Mouse (Mus musculus): ENCODE measurements around the gene Klf12. TPM values are rescaled to one million over a fixed set of nuclear protein-coding genes. Genes with fewer than 3 reads are reported as not detected.

Gene Klf12
- polyA plus RNA-seq, 2 experiments = 2.8 to 3.2 TPM

GRCm38 (mm10) chr14:100211036-100211825, 73.2 kb downstream of the Klf12 start:
- no peaks in the 10 kb centered on the region for H3K36me3 ChIP-seq (replicated peaks; ENCODE audit: control insufficient read depth, insufficient read depth, low read depth)
- no peak for TF ChIP-seq EP300 (IDR thresholded peaks at IDR 0.05; ENCODE audit: low read depth)
- TF ChIP-seq CTCF (IDR thresholded peaks at IDR 0.05; ENCODE audit: low read depth) = no peak
- H3K9ac ChIP-seq (replicated peaks) = no peak overlapping the region
- H3K4me2 ChIP-seq (ENCODE audit: low read depth) = no peak overlapping the region
- no peak overlapping the region for H3K4me3 ChIP-seq (ENCODE audit: insufficient read depth in 1 of 2, low read depth in 2 of 2, low read length in 2 of 2)
- H3K4me1 ChIP-seq (replicated peaks; ENCODE audit: control insufficient read depth in 2 of 2, insufficient read depth in 2 of 2, low read length in 1 of 2) = 0 out of 4 replicates have a peak, but pooled peaks cover 0 to 2% of the 10 kb centered on the region in 2 experiments
- no peak overlapping the region for H3K27ac ChIP-seq
- H3K9me3 ChIP-seq (ENCODE audit: control insufficient read depth, low read length) = no peaks in the 10 kb centered on the region
- ATAC-seq (ENCODE audit: insufficient read depth) (no peak), DNase-seq (ENCODE audit: low read depth in 3 of 3, low spot score in 3 of 3) (no peak)
- no peaks in the 10 kb centered on the region for H3K27me3 ChIP-seq (ENCODE audit: control insufficient read depth, insufficient read depth, low read length)
- WGBS (ENCODE audit: insufficient replicate concordance) = 38% methylated on average over 11 of the region's 11 CpGs

GRCm38 (mm10) chr14:100209814-100210419, 74.6 kb downstream of the Klf12 start:
- WGBS (ENCODE audit: insufficient replicate concordance) = 44% methylated on average over 12 of the region's 12 CpGs
- Histone ChIP-seq H3K36me3 (replicated peaks; ENCODE audit: control insufficient read depth, insufficient read depth, low read depth) (no peaks in the 10 kb centered on the region), H3K9me3 (ENCODE audit: control insufficient read depth, low read length) (no peaks in the 10 kb centered on the region), H3K4me2 (ENCODE audit: low read depth) (no peak overlapping the region), H3K4me1 (replicated peaks; ENCODE audit: control insufficient read depth in 2 of 2, insufficient read depth in 2 of 2, low read length in 1 of 2) (no peaks in the 10 kb centered on the region), H3K27ac (no peak overlapping the region), H3K27me3 (ENCODE audit: control insufficient read depth, insufficient read depth, low read length) (no peaks in the 10 kb centered on the region), H3K4me3 (ENCODE audit: insufficient read depth in 1 of 2, low read depth in 2 of 2, low read length in 2 of 2) (no peak overlapping the region), H3K9ac (replicated peaks) (no peak overlapping the region)
- no peak for ATAC-seq (ENCODE audit: insufficient read depth)
- no peak for DNase-seq (ENCODE audit: low read depth in 3 of 3, low spot score in 3 of 3)
- TF ChIP-seq EP300 (IDR thresholded peaks at IDR 0.05; ENCODE audit: low read depth) (no peak), CTCF (IDR thresholded peaks at IDR 0.05; ENCODE audit: low read depth) (no peak)

GRCm38 (mm10) chr14:100207081-100207480, 77.4 kb downstream of the Klf12 start:
- Histone ChIP-seq H3K4me1 (replicated peaks; ENCODE audit: control insufficient read depth in 2 of 2, insufficient read depth in 2 of 2, low read length in 1 of 2) (no peaks in the 10 kb centered on the region), H3K27me3 (ENCODE audit: control insufficient read depth, insufficient read depth, low read length) (no peaks in the 10 kb centered on the region), H3K36me3 (replicated peaks; ENCODE audit: control insufficient read depth, insufficient read depth, low read depth) (no peaks in the 10 kb centered on the region), H3K4me2 (ENCODE audit: low read depth) (no peak overlapping the region), H3K9ac (replicated peaks) (no peak overlapping the region), H3K27ac (no peak overlapping the region), H3K4me3 (ENCODE audit: insufficient read depth in 1 of 2, low read depth in 2 of 2, low read length in 2 of 2) (no peak overlapping the region), H3K9me3 (ENCODE audit: control insufficient read depth, low read length) (no peaks in the 10 kb centered on the region)
- DNase-seq (ENCODE audit: low read depth in 3 of 3, low spot score in 3 of 3) (no peak), ATAC-seq (ENCODE audit: insufficient read depth) (no peak)
- TF ChIP-seq CTCF (IDR thresholded peaks at IDR 0.05; ENCODE audit: low read depth) (no peak), EP300 (IDR thresholded peaks at IDR 0.05; ENCODE audit: low read depth) (no peak)
- 69% methylated on average over 3 of the region's 3 CpGs for WGBS (ENCODE audit: insufficient replicate concordance)

GRCm38 (mm10) chr14:100206207-100206606, 78.3 kb downstream of the Klf12 start:
- Histone ChIP-seq H3K9ac (replicated peaks) (no peak overlapping the region), H3K27ac (no peak overlapping the region), H3K27me3 (ENCODE audit: control insufficient read depth, insufficient read depth, low read length) (no peaks in the 10 kb centered on the region), H3K4me2 (ENCODE audit: low read depth) (no peak overlapping the region), H3K4me3 (ENCODE audit: insufficient read depth in 1 of 2, low read depth in 2 of 2, low read length in 2 of 2) (no peak overlapping the region), H3K4me1 (replicated peaks; ENCODE audit: control insufficient read depth in 2 of 2, insufficient read depth in 2 of 2, low read length in 1 of 2) (no peaks in the 10 kb centered on the region), H3K36me3 (replicated peaks; ENCODE audit: control insufficient read depth, insufficient read depth, low read depth) (no peaks in the 10 kb centered on the region), H3K9me3 (ENCODE audit: control insufficient read depth, low read length) (no peaks in the 10 kb centered on the region)
- ATAC-seq (ENCODE audit: insufficient read depth) (no peak), DNase-seq (ENCODE audit: low read depth in 3 of 3, low spot score in 3 of 3) (no peak)
- TF ChIP-seq CTCF (IDR thresholded peaks at IDR 0.05; ENCODE audit: low read depth) = no peak
- no peak for TF ChIP-seq EP300 (IDR thresholded peaks at IDR 0.05; ENCODE audit: low read depth)
- 62% methylated on average over 3 of the region's 3 CpGs for WGBS (ENCODE audit: insufficient replicate concordance)

- no peak for ATAC-seq (ENCODE audit: insufficient read depth)
- no peak overlapping the region for H3K9ac ChIP-seq (replicated peaks)
Observed at GRCm38 (mm10) chr14:100200058-100200688, 84.3 kb downstream of the Klf12 start.

More at GRCm38 (mm10) chr14:100200058-100200688, 84.3 kb downstream of the Klf12 start:
- H3K4me2 ChIP-seq (ENCODE audit: low read depth) = 0 out of 2 replicates have a peak overlapping the region, but pooled peaks have one; percentile 8
- H3K4me1 ChIP-seq (replicated peaks; ENCODE audit: control insufficient read depth in 2 of 2, insufficient read depth in 2 of 2, low read length in 1 of 2) = 0 out of 4 replicates have a peak, but pooled peaks cover 0 to 5% of the 10 kb centered on the region in 2 experiments
- no peaks in the 10 kb centered on the region for H3K27me3 ChIP-seq (ENCODE audit: control insufficient read depth, insufficient read depth, low read length)
- 51% methylated on average over 6 of the region's 6 CpGs for WGBS (ENCODE audit: insufficient replicate concordance)
- no peak overlapping the region for H3K4me3 ChIP-seq (ENCODE audit: insufficient read depth in 1 of 2, low read depth in 2 of 2, low read length in 2 of 2)
- no peak for TF ChIP-seq EP300 (IDR thresholded peaks at IDR 0.05; ENCODE audit: low read depth)
- TF ChIP-seq CTCF (IDR thresholded peaks at IDR 0.05; ENCODE audit: low read depth) = no peak
- H3K9me3 ChIP-seq (ENCODE audit: control insufficient read depth, low read length) = no peaks in the 10 kb centered on the region
- no peak overlapping the region for H3K27ac ChIP-seq
- DNase-seq (ENCODE audit: low read depth in 3 of 3, low spot score in 3 of 3) = no peak
- H3K36me3 ChIP-seq (replicated peaks; ENCODE audit: control insufficient read depth, insufficient read depth, low read depth) = no peaks in the 10 kb centered on the region
